Mouse (Mus musculus) spleen, postnatal 4 days (tissue): ENCODE results near the gene Slc35e3.
"Not testable (repeated sequence)": the region's sequence is repeated elsewhere in the genome, so short reads cannot be mapped to it uniquely, and the experiment has no call there.

Experiments
- DNase-seq, 2 experiments: peaks; one replicate each; pipeline ENCODE4 v3.0.0; 2022; ENCODE audit warnings: low spot score in 2 of 2

The Slc35e3 gene

GRCm38 (mm10) chr10:117714048-117714545 lies 32.1 kb downstream of the Slc35e3 start:
- DNase-seq: no peak

GRCm38 (mm10) chr10:117713466-117713865 lies 32.7 kb downstream of the Slc35e3 start:
- no peak for DNase-seq

- DNase-seq: no peak
These were observed 33.3 kb downstream of the Slc35e3 start for GRCm38 (mm10) chr10:117712871-117713270.

- DNase-seq: no peak
These were observed 33.9 kb downstream of the Slc35e3 start for GRCm38 (mm10) chr10:117712191-117712754.

GRCm38 (mm10) chr10:117711408-117711807 lies 34.8 kb downstream of the Slc35e3 start:
- no peak for DNase-seq

GRCm38 (mm10) chr10:117710604-117711141 lies 35.5 kb downstream of the Slc35e3 start, which contains the start of gene Mdm2:
Gene Mdm2 (minus strand): TSS chr10:117710758.
- peak; percentile 99 to 100 for DNase-seq

GRCm38 (mm10) chr10:117709930-117710603 lies 36.1 kb downstream of the Slc35e3 start:
- DNase-seq: peak; percentile 74 to 88

GRCm38 (mm10) chr10:117709326-117709830 lies 36.8 kb downstream of the Slc35e3 start:
- DNase-seq: no peak

- no peak for DNase-seq
These were observed 37.3 kb downstream of the Slc35e3 start for GRCm38 (mm10) chr10:117708856-117709255.

- DNase-seq: no peak
These were observed 37.8 kb downstream of the Slc35e3 start for GRCm38 (mm10) chr10:117708376-117708775.

- no peak for DNase-seq
These were observed 38.9 kb downstream of the Slc35e3 start for GRCm38 (mm10) chr10:117707114-117707838.

GRCm38 (mm10) chr10:117706440-117706839 lies 39.7 kb downstream of the Slc35e3 start:
- DNase-seq: no peak

- no peak for DNase-seq
These were observed 40.4 kb downstream of the Slc35e3 start for GRCm38 (mm10) chr10:117705806-117706205.

- no peak for DNase-seq
These were observed 41.2 kb downstream of the Slc35e3 start for GRCm38 (mm10) chr10:117704964-117705335.

- DNase-seq: not testable (repeated sequence)
These were observed 41.7 kb downstream of the Slc35e3 start for GRCm38 (mm10) chr10:117704314-117704963.

- DNase-seq: no peak
These were observed 42.7 kb downstream of the Slc35e3 start for GRCm38 (mm10) chr10:117703506-117703905.

GRCm38 (mm10) chr10:117702024-117702833 lies 43.9 kb downstream of the Slc35e3 start:
- DNase-seq: no peak

GRCm38 (mm10) chr10:117701034-117701829 lies 44.9 kb downstream of the Slc35e3 start:
- DNase-seq: no peak

- DNase-seq: no peak
These were observed 45.7 kb downstream of the Slc35e3 start for GRCm38 (mm10) chr10:117700450-117700849.

- DNase-seq: no peak
These were observed 46.3 kb downstream of the Slc35e3 start for GRCm38 (mm10) chr10:117699914-117700313.
